Comparison of ENCODE assay signal across 15 mouse cellular contexts in the genomic region with DNA sequence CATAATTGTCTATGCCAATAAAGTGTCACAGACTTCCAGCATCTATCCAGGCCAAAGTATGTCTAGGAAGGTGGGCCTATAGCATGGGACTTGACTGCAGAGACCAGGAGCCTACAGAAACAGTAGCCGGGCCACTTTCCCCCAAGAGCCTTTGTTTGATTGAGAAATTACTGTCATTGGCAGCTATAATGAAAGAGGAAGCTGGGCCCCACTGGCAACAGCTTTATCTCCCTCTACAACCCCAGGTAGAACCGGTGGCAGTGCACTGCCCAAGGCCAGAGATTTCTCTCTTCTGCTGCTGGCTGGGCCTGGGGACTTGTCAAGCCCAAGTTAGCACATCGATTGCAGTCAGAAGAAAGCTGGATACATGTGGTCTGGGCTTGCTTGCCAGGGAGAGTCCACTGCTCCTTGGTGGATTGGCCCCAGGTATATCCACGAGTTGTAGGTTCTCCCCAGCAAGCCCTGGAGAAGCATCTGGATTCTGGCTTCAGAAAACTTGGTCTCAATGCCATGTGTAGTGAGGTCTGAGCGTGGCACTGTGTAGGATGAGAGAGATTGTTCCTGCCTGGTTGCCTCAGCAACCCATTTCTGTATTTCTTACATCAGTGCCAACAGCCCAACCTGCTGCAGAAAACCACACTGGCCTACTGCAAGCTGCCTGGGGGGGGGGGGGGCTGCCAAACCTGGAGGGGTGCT. TPM values are rescaled to one million over a fixed set of nuclear protein-coding genes. Genes with fewer than 3 reads are reported as not detected.
DNase-seq lines count a peak whose midpoint lies in the region; ATAC-seq and TF ChIP-seq lines count a peak whose summit lies in the region.
"Had no signal": no experiment of that assay in that cellular context is flagged by ENCODE, and none has a peak within 500 bp of the region (broad histone marks: within the 10 kb centered on the region; RNA-seq: fewer than 3 reads in every experiment).

No protein-coding gene starts in this region.

- no peaks in the 10 kb centered on the region for H3K27me3 ChIP-seq in hindbrain, embryonic 15.5 days
- no peaks in the 10 kb centered on the region for H3K27me3 ChIP-seq in hindbrain, embryonic 16.5 days (replicated peaks; ENCODE audit: control insufficient read depth, insufficient read depth, low read length)
- H3K27me3 ChIP-seq: midbrain, embryonic 12.5 days had no signal

- no peak for TF ChIP-seq POLR2A in lung, adult 2 months (IDR thresholded peaks at IDR 0.05; ENCODE audit: borderline replicate concordance, extremely low read depth, low read depth, low read length)

- no peak overlapping the region for H3K4me2 ChIP-seq in hindbrain, embryonic 15.5 days
- H3K4me2 ChIP-seq in hindbrain, embryonic 16.5 days (ENCODE audit: low read length) = no peak overlapping the region
- H3K4me2 ChIP-seq: heart, embryonic 13.5 days; midbrain, embryonic 12.5 days had no signal

- peaks cover 50% of the 10 kb centered on the region for H3K4me1 ChIP-seq in hindbrain, embryonic 15.5 days (replicated peaks)
- peaks cover 16% of the 10 kb centered on the region for H3K4me1 ChIP-seq in hindbrain, embryonic 16.5 days (ENCODE audit: control insufficient read depth, insufficient read depth, low read depth, low read length)
- 0 out of 2 replicates have a peak, but pooled peaks cover 6% of the 10 kb centered on the region for H3K4me1 ChIP-seq in lung, adult 2 months (ENCODE audit: control insufficient read depth, insufficient read depth, low read length)

- H3K4me3 ChIP-seq in hindbrain, embryonic 15.5 days = no peak overlapping the region
- H3K4me3 ChIP-seq in hindbrain, embryonic 16.5 days (ENCODE audit: low read length) = no peak overlapping the region
- no peak overlapping the region for H3K4me3 ChIP-seq in lung, adult 2 months (replicated peaks; ENCODE audit: extremely low read depth, low read depth, low read length)
- H3K4me3 ChIP-seq: erythroblast, embryonic 14.5 days; heart, embryonic 13.5 days; hindbrain, embryonic 10.5 days; midbrain, embryonic 12.5 days had no signal

- H3K9ac ChIP-seq in hindbrain, embryonic 15.5 days = no peak overlapping the region
- H3K9ac ChIP-seq in hindbrain, embryonic 16.5 days (ENCODE audit: low read depth, low read length) = no peak overlapping the region
- H3K9ac ChIP-seq: heart, embryonic 13.5 days; midbrain, embryonic 12.5 days had no signal

- TF ChIP-seq CTCF in lung, adult 2 months (IDR thresholded peaks at IDR 0.05; ENCODE audit: insufficient read depth, low read length) = no peak

- H3K27ac ChIP-seq in hindbrain, embryonic 15.5 days (replicated peaks) = no peak overlapping the region
- no peak overlapping the region for H3K27ac ChIP-seq in hindbrain, embryonic 16.5 days (ENCODE audit: low read depth, low read length)
- H3K27ac ChIP-seq: heart, embryonic 13.5 days; midbrain, embryonic 12.5 days had no signal

- peak; percentile 33 for DNase-seq in right cerebral cortex, postnatal 25 days
- DNase-seq in right cerebral cortex, postnatal 4 days = no peak
- DNase-seq in layer of hippocampus, adult 9-11 months = peak; percentile 49
- DNase-seq in lung, adult 2 months = no peak
- no peak for DNase-seq in B cell, adult 2 months
- DNase-seq: cerebellum, adult 9-11 months; gastrocnemius, postnatal 10 days; kidney, adult 2 months; kidney, postnatal 4 days had no signal

- 0 out of 2 replicates have a peak, but pooled peaks have one; percentile 12 for ATAC-seq in hindbrain, embryonic 15.5 days (ENCODE audit: low FRiP score, low read depth)
- ATAC-seq in hindbrain, embryonic 16.5 days = no peak

- H3K9me3 ChIP-seq in hindbrain, embryonic 15.5 days = no peaks in the 10 kb centered on the region
- H3K9me3 ChIP-seq in hindbrain, embryonic 16.5 days (ENCODE audit: control insufficient read depth, low read length) = no peaks in the 10 kb centered on the region
- H3K9me3 ChIP-seq: heart, embryonic 13.5 days; hindbrain, embryonic 10.5 days; midbrain, embryonic 12.5 days had no signal

- WGBS in hindbrain, embryonic 15.5 days = 63% methylated on average over 5 of the region's 5 CpGs
- WGBS in hindbrain, embryonic 16.5 days = 69% methylated on average over 5 of the region's 5 CpGs
- WGBS in lung, adult 2 months = 61% methylated on average over 5 of the region's 5 CpGs

- H3K36me3 ChIP-seq in hindbrain, embryonic 15.5 days = no peaks in the 10 kb centered on the region
- no peaks in the 10 kb centered on the region for H3K36me3 ChIP-seq in hindbrain, embryonic 16.5 days (ENCODE audit: control insufficient read depth, insufficient read depth, low read length)
- H3K36me3 ChIP-seq: midbrain, embryonic 12.5 days had no signal

RNA-seq across cellular contexts. Expression of gene Lrrc4, which starts 40.3 kb away (rescaled TPM):
- 6.8 and 7.1 TPM in 2 replicates for polyA plus RNA-seq in hindbrain, embryonic 15.5 days (2015; fragmentation: Nextera tagmentation; extraction: Ambion mirVana)
- polyA plus RNA-seq in hindbrain, embryonic 16.5 days (2015; fragmentation: Nextera tagmentation; extraction: Ambion mirVana) = 7.2 and 7.4 TPM in 2 replicates
- polyA plus RNA-seq in lung, adult 2 months (2012; rRNA removed) = 0.57 and 0.82 TPM in 2 replicates
- polyA plus RNA-seq: erythroblast, embryonic 14.5 days had no signal

Comparison
In these comparisons a context has a peak if more than half of its experiments do, and no peak if none do; other contexts are left out.
1. DNase-seq: peak in right cerebral cortex, postnatal 25 days (single experiment) and layer of hippocampus, adult 9-11 months (single experiment); none in right cerebral cortex, postnatal 4 days (single experiment), lung, adult 2 months (single experiment) and B cell, adult 2 months (0 of 2).